Mouse (Mus musculus): ENCODE data around the gene Amy2a1.
"Not testable (repeated sequence)": the region's sequence is repeated elsewhere in the genome, so short reads cannot be mapped to it uniquely, and the experiment has no call there.

Amy2a1 gene

DNA sequence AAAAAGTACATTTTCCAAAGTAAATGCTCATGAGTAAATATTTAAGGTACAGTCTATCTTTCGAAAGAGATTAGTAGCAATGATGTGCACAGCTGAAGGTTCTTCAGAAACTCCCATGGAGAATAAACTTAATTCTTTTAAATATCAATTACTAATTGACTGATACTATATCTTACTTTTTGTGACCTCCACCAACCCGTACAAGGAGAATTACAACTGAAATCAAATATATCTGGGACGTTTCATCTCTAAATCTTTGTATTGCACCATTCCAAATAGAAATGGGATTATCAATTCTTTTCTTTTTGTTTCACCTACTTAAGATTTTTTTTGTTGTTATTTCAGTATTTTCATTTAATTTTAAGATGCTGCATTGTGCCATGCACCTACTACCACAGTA, at the start of gene Amy2a1:
TSS of gene Amy2a1 (minus strand) at position 101 of the 400 bp plus-strand sequence.
- DNase-seq, result not testable (repeated sequence)

DNA sequence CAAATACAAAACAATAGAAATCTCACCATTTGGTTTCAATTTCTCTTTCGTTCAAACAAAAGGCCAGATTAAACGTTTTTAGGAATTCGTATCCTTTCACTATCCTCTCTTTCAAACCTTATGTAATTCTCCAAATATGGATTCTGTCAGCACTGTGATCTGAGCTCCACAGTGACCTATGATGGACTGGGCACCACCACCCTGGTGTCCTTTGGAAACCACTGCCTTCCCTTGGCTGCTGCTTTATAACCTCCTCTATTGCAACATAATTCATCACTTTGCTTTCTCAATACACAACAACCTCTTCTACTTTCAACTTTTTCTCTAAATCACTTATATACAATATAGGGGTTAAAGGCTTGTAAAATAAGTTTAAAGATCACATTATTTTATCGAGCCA, 42.4 kb upstream of the Amy2a1 start:
- DNase-seq, result no peak

DNA sequence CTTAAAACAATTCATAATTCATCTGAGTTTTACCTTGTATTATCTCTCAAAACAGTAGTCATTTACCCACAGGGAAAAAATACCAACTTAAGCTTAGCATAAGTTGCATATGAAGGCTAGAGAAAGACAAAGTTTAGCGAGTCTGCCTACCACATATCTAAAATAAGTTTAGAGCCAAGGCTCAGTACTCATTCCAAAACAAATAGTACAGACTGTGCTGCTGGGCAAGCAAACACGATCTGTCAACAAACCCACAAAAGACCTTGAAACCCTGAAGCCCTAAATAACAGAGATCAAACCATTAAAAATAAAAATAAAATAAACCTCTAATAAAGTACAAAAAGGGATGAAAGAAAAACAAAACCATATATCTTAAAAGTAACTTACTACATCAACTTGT, 41.9 kb upstream of the Amy2a1 start:
- no peak for DNase-seq

DNA sequence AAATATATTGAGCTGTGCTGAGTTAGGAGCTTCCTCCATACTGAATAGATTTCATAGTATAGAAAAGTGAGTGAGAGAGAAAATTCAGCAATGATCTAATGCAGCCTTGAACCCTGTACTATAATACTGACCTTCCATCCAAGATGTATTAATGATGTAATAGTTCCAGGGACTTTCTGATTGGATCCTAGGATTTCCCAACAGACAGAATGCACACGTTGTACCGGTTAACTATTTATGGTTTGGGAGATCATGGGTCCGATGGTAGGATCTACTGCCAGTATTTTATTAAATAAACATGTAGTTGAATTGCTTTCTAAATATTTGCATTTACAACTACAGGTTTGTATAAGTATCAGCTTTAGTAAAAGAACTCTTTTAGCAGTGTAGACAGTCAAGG, 39.9 kb upstream of the Amy2a1 start:
- no peak for DNase-seq

DNA sequence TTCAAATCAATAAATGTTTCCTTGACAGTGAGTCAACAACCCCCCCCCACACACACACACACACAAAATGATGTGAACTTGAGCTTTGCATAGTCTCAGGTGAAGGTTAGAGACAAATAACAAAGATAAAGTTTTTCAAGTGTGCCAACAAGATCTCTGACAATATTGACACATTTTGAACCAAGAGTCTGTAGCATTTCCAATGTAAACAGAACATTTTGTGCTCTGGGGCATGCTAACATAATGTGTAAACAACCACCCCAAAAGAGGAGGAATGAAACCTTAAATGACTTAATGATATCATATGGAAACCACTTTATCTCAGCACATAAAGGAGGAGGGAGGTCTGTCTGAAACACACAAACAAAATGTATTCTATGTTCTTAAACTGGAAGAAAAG, 7.5 kb upstream of the Amy2a1 start:
- no peak for DNase-seq

All from kidney, adult 8-10 months (tissue).